Mouse (Mus musculus): ENCODE data around the gene Galntl6. TPM values are rescaled to one million over a fixed set of nuclear protein-coding genes. Genes with fewer than 3 reads are reported as not detected.

The Galntl6 gene
- polyA plus RNA-seq, 1 experiment from 2014 or later: 0.21 TPM

DNA sequence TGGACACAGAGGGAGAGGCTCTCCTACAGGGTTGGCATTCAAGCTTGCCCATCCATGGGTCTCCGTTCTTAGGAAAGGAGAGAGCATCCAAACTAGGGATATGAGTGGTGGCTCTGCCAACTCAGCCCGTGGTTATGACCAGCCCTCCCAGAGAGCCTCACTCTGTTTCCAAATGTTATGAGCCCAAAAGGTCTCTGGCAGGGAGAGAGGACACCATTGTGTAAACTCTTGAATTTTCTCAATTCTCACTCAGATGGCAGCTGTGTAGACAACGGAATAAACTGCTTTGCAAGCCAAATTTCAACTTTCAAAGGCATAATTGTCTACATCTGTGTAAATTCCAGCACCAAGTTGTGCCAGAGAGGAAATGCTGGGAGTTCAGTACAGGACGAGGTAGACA is 1105.4 kb downstream of the Galntl6 start:
- Histone ChIP-seq H3K36me3 (no peaks in the 10 kb centered on the region), H3K9me3 (no peaks in the 10 kb centered on the region), H3K9ac (no peak overlapping the region), H3K27me3 (no peaks in the 10 kb centered on the region), H3K4me3 (no peak overlapping the region), H3K27ac (no peak overlapping the region), H3K4me2 (no peak overlapping the region), H3K4me1 (no peaks in the 10 kb centered on the region)
- ATAC-seq (ENCODE audit: borderline replicate concordance, extremely low read depth, low FRiP score, low TSS enrichment): no peak
- WGBS: 65% methylated on average over 4 of the region's 4 CpGs

- Histone ChIP-seq H3K27me3 (no peaks in the 10 kb centered on the region), H3K4me1 (0 out of 2 replicates have a peak, but pooled peaks cover 3% of the 10 kb centered on the region), H3K27ac (no peak overlapping the region), H3K4me2 (no peak overlapping the region), H3K36me3 (no peaks in the 10 kb centered on the region), H3K4me3 (no peak overlapping the region), H3K9me3 (no peaks in the 10 kb centered on the region), H3K9ac (no peak overlapping the region)
- no peak for ATAC-seq (ENCODE audit: borderline replicate concordance, extremely low read depth, low FRiP score, low TSS enrichment)
- WGBS: 62% methylated on average over 4 of the region's 4 CpGs
These were observed 1107.3 kb downstream of the Galntl6 start for GRCm38 (mm10) chr8:57805094-57805493.

GRCm38 (mm10) chr8:57803821-57804220 is 1108.6 kb downstream of the Galntl6 start:
- no peaks in the 10 kb centered on the region for H3K27me3 ChIP-seq
- WGBS: 92% methylated on average over 6 of the region's 8 CpGs

DNA sequence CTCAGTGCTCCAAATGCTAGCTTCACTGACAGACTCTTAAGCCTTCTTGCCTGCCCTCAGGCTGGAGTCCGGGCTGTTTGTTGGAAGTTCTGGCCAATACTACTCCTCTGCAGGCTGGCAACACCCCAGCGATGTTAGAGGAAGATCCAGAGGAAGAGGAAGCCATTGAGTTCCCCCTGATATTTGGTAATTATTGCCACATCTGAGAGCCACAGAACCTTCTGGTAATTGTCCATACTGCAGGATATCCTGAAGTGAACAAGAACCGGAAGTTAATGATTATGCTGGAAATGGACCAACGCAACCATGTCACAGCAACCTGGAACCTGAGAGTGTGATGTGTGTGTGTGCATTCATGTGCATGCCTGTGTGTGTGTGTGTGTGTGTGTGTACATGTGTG is 1111.2 kb downstream of the Galntl6 start:
- H3K9ac ChIP-seq: no peak overlapping the region
- H3K27ac ChIP-seq: no peak overlapping the region
- no peaks in the 10 kb centered on the region for H3K9me3 ChIP-seq
- no peaks in the 10 kb centered on the region for H3K36me3 ChIP-seq
- H3K4me1 ChIP-seq: 0 out of 2 replicates have a peak, but pooled peaks cover 8% of the 10 kb centered on the region
- no peak for ATAC-seq (ENCODE audit: borderline replicate concordance, extremely low read depth, low FRiP score, low TSS enrichment)
- H3K27me3 ChIP-seq: no peaks in the 10 kb centered on the region
- no peak overlapping the region for H3K4me2 ChIP-seq
- H3K4me3 ChIP-seq: no peak overlapping the region
- WGBS: 55% methylated on average over 4 of the region's 4 CpGs

More at GRCm38 (mm10) chr8:57803821-57804220, 1108.6 kb downstream of the Galntl6 start:
- no peak overlapping the region for H3K4me2 ChIP-seq
- H3K9me3 ChIP-seq: no peaks in the 10 kb centered on the region
- H3K27ac ChIP-seq: no peak overlapping the region
- H3K4me3 ChIP-seq: no peak overlapping the region
- ATAC-seq (ENCODE audit: borderline replicate concordance, extremely low read depth, low FRiP score, low TSS enrichment): no peak
- 0 out of 2 replicates have a peak, but pooled peaks cover 8% of the 10 kb centered on the region for H3K4me1 ChIP-seq
- H3K9ac ChIP-seq: no peak overlapping the region
- no peaks in the 10 kb centered on the region for H3K36me3 ChIP-seq

GRCm38 (mm10) chr8:57800327-57800726 is 1112.1 kb downstream of the Galntl6 start:
- Histone ChIP-seq H3K4me3 (peak overlapping the region; percentile 39), H3K27ac (peak overlapping the region; percentile 60), H3K9me3 (no peaks in the 10 kb centered on the region), H3K9ac (0 out of 2 replicates have a peak overlapping the region, but pooled peaks have one; percentile 27), H3K4me1 (0 out of 2 replicates have a peak, but pooled peaks cover 8% of the 10 kb centered on the region), H3K27me3 (no peaks in the 10 kb centered on the region), H3K36me3 (no peaks in the 10 kb centered on the region), H3K4me2 (peak overlapping the region; percentile 63)
- 18% methylated on average over 4 of the region's 4 CpGs for WGBS
- peak; percentile 86; the same call in 1 of the 2 replicates for ATAC-seq (ENCODE audit: borderline replicate concordance, extremely low read depth, low FRiP score, low TSS enrichment)

DNA sequence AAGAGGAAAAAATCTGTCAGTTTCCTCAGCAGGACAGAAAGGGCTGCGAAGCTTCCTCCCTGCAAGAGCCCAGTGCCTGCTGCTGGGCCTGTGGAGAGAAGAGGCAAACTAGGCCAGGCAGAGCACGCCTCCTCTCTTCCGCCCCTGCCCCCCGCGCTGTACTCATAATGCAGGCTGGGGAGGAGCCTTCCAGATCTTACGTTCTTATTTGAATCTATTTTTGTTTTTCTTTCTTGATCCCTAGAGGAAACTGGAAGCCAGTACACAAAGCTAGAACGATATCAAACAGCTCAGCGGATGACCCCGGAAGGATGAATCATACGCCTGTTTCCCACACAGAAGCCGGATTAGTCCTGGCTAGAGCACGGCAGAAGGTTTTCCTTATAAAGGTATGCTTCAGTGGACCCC is 1112.6 kb downstream of the Galntl6 start:
- ATAC-seq (ENCODE audit: borderline replicate concordance, extremely low read depth, low FRiP score, low TSS enrichment): peak; percentile 93
- H3K4me2 ChIP-seq: peak overlapping the region; percentile 63
- H3K9ac ChIP-seq: peak overlapping the region; percentile 27
- 0 out of 2 replicates have a peak, but pooled peaks cover 8% of the 10 kb centered on the region for H3K4me1 ChIP-seq
- peak overlapping the region; percentile 60 for H3K27ac ChIP-seq
- no peaks in the 10 kb centered on the region for H3K27me3 ChIP-seq
- H3K36me3 ChIP-seq: no peaks in the 10 kb centered on the region
- H3K4me3 ChIP-seq: peak overlapping the region; percentile 39
- 10% methylated on average over 12 of the region's 12 CpGs for WGBS
- no peaks in the 10 kb centered on the region for H3K9me3 ChIP-seq

- WGBS: 29% methylated on average over 4 of the region's 4 CpGs
- no peaks in the 10 kb centered on the region for H3K27me3 ChIP-seq
- no peaks in the 10 kb centered on the region for H3K9me3 ChIP-seq
- no peak overlapping the region for H3K9ac ChIP-seq
- no peaks in the 10 kb centered on the region for H3K4me1 ChIP-seq
- H3K4me2 ChIP-seq: no peak overlapping the region
- no peaks in the 10 kb centered on the region for H3K36me3 ChIP-seq
- H3K4me3 ChIP-seq: no peak overlapping the region
- no peak for ATAC-seq (ENCODE audit: borderline replicate concordance, extremely low read depth, low FRiP score, low TSS enrichment)
- no peak overlapping the region for H3K27ac ChIP-seq
These were observed 1119.0 kb downstream of the Galntl6 start for GRCm38 (mm10) chr8:57793455-57793854.

DNA sequence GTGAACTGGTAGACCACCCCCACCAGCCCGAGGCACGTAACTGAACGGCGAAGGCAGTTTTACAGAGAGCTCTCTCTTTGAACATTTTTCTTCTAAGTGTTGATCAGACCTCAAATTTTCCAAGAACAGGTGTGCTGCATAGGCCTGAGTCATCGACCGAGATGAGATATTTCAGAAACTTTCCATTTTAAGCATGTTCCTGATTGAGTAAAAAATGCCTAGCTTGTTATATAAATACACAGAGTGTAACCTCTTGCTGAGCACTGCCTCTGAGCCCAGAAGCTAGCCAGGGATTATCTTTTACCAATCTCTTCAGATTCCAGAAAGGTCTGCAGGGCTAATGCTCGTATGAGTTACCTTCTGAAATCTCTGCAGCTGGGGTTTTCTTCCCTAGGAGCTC is 1120.2 kb downstream of the Galntl6 start:
- H3K4me3 ChIP-seq: no peak overlapping the region
- no peak overlapping the region for H3K27ac ChIP-seq
- H3K4me2 ChIP-seq: no peak overlapping the region
- ATAC-seq (ENCODE audit: borderline replicate concordance, extremely low read depth, low FRiP score, low TSS enrichment): no peak
- no peaks in the 10 kb centered on the region for H3K27me3 ChIP-seq
- WGBS: 76% methylated on average over 7 of the region's 7 CpGs
- no peaks in the 10 kb centered on the region for H3K4me1 ChIP-seq
- no peaks in the 10 kb centered on the region for H3K9me3 ChIP-seq
- no peaks in the 10 kb centered on the region for H3K36me3 ChIP-seq
- no peak overlapping the region for H3K9ac ChIP-seq

DNA sequence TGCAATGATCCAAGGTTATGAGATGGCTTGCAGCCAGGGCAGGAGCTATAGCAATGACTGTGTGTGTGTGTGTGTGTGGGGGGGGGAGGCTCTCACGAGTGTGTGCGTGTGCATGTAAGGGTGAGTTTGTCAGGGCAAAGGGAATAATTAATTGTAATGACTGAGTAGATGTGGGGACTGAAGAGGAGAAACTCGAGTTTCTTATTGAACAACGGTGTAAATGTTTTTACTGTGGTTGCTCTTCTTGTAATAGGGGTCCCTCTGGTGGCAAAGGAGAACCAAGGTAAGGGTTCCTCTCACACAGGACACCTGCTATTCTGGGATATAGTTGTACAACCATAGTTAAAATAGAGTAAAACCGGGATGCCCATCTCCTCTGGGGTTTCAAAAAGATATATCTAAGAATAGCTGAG is 1121.1 kb downstream of the Galntl6 start:
- no peak overlapping the region for H3K4me3 ChIP-seq
- 19% methylated on average over 5 of the region's 5 CpGs for WGBS
- ATAC-seq (ENCODE audit: borderline replicate concordance, extremely low read depth, low FRiP score, low TSS enrichment): no peak
- H3K27me3 ChIP-seq: no peaks in the 10 kb centered on the region
- H3K4me1 ChIP-seq: no peaks in the 10 kb centered on the region
- H3K27ac ChIP-seq: no peak overlapping the region
- no peak overlapping the region for H3K4me2 ChIP-seq
- no peaks in the 10 kb centered on the region for H3K9me3 ChIP-seq
- no peak overlapping the region for H3K9ac ChIP-seq
- no peaks in the 10 kb centered on the region for H3K36me3 ChIP-seq

DNA sequence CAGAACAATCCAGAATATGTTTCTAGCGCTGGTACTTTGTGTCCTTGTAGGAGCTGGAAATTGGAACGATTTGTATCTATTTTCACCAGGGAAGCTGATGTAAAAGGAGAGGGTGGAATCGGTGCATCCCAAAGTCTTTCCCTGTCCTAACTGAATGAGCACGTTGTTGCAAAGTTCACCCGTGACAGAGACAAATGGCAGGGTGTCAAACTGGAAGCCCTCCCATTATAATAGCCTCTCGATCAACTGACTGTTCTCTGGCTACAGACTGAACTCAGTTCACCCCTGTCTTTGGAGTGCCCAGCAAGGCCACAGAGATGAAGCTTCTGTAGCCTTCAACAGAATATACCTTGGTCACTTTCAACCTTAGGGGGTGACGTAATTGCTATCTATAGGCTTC is 1132.9 kb downstream of the Galntl6 start:
- 59% methylated on average over 7 of the region's 7 CpGs for WGBS
- Histone ChIP-seq H3K27ac (no peak overlapping the region), H3K27me3 (no peaks in the 10 kb centered on the region), H3K9ac (no peak overlapping the region), H3K4me2 (no peak overlapping the region), H3K4me3 (no peak overlapping the region), H3K36me3 (no peaks in the 10 kb centered on the region), H3K9me3 (no peaks in the 10 kb centered on the region), H3K4me1 (no peaks in the 10 kb centered on the region)
- ATAC-seq (ENCODE audit: borderline replicate concordance, extremely low read depth, low FRiP score, low TSS enrichment): no peak

- H3K4me3 ChIP-seq: no peak overlapping the region
- ATAC-seq (ENCODE audit: borderline replicate concordance, extremely low read depth, low FRiP score, low TSS enrichment): no peak
- no peak overlapping the region for H3K27ac ChIP-seq
- H3K36me3 ChIP-seq: no peaks in the 10 kb centered on the region
- no peaks in the 10 kb centered on the region for H3K27me3 ChIP-seq
- no peaks in the 10 kb centered on the region for H3K9me3 ChIP-seq
- WGBS: 37% methylated on average over 7 of the region's 7 CpGs
- no peaks in the 10 kb centered on the region for H3K4me1 ChIP-seq
- H3K4me2 ChIP-seq: no peak overlapping the region
- H3K9ac ChIP-seq: no peak overlapping the region
These were observed 1134.3 kb downstream of the Galntl6 start for GRCm38 (mm10) chr8:57777988-57778721.

DNA sequence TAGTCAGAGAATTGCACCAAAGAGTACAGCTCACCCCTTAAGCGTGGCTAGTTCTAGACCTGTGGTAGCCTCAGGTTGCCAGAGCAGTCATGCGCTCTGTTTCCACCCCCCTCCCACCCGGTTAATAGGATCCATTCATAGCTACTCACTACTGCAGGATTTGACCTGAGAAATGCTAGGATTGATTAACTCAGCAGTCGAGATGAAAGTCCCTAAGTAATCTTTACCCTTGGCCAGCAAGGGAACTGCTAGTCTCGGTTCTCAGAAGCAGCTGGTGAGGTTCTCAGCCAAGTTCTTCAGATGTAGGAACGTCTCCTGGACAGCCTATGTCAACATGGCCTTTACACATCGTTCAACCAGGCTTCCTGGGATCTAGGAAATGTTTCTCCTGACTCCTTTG is 1135.7 kb downstream of the Galntl6 start:
- no peak overlapping the region for H3K4me3 ChIP-seq
- H3K36me3 ChIP-seq: no peaks in the 10 kb centered on the region
- 32% methylated on average over 7 of the region's 7 CpGs for WGBS
- H3K27ac ChIP-seq: no peak overlapping the region
- H3K9ac ChIP-seq: no peak overlapping the region
- no peaks in the 10 kb centered on the region for H3K27me3 ChIP-seq
- ATAC-seq (ENCODE audit: borderline replicate concordance, extremely low read depth, low FRiP score, low TSS enrichment): no peak
- H3K4me1 ChIP-seq: no peaks in the 10 kb centered on the region
- no peaks in the 10 kb centered on the region for H3K9me3 ChIP-seq
- no peak overlapping the region for H3K4me2 ChIP-seq
